Mouse (Mus musculus): ENCODE measurements at regions not wholly inside any gene's neighbourhood (a gene's known extent, or its start where the extent isn't known, plus 50 kb on each side); places are given as distances from the start of the nearest gene placed in this dataset.

DNA sequence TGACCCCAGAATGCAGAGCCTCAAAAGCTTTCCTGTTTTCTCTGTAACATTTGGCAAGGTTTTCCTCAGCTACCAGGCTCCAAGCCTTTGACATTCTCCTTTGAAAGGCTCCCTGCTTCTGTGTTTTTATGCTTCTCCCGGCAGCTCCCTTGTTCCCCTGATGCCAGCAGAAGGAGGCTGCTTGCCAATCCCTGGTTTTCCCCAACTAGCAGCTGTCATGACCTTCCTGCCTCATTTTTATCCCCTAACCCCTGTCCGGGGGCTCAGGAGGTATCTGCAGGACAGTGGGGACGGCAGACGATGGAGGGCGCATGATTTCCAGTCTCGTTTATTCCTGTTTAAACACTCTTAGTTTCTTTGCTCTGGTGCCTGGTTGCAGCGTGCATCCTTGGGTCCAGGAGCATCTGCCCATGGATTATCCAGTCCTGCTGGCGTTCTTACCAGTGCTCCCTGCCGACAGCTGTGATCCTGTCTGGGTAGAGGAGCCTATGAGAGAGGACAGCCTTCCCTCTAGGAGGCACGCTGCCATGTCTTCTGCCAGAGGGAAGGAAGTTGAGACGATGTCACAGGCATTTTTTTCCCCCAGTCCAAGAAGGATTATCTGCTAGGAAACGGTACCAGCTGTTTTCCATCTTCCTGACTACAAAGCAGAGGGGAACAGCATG, 285.8 kb upstream of the Ubash3b start:
- TF ChIP-seq POLR2A (IDR thresholded peaks at IDR 0.05; ENCODE audit: low read depth, low read length) (no peak), CTCF (IDR thresholded peaks at IDR 0.05; ENCODE audit: borderline replicate concordance, insufficient read depth, low read length) (no peak)
